Mouse (Mus musculus): ENCODE results near the gene Nutm1.

- no peak for TF ChIP-seq CTCF (IDR thresholded peaks at IDR 0.05; ENCODE audit: insufficient read depth, low read depth, low read length)
- TF ChIP-seq POLR2A (IDR thresholded peaks at IDR 0.05; ENCODE audit: insufficient read depth, low read depth, low read length) = no peak
Measured at GRCm38 (mm10) chr2:112254675-112255515, 4.2 kb downstream of the Nutm1 start.

All from olfactory bulb, adult 2 months (tissue).